Mouse (Mus musculus) adrenal gland (tissue): ENCODE measurements around the gene Oser1.
"Not testable (repeated sequence)": the region's sequence is repeated elsewhere in the genome, so short reads cannot be mapped to it uniquely, and the experiment has no call there.

ENCODE experiments used
- intact Hi-C: fragments of 180-260 bp; cut with DNase I; formaldehyde crosslinking; loops from one replicate; pipeline ENCODE4 v1.15.1; 2025

Oser1 gene

DNA sequence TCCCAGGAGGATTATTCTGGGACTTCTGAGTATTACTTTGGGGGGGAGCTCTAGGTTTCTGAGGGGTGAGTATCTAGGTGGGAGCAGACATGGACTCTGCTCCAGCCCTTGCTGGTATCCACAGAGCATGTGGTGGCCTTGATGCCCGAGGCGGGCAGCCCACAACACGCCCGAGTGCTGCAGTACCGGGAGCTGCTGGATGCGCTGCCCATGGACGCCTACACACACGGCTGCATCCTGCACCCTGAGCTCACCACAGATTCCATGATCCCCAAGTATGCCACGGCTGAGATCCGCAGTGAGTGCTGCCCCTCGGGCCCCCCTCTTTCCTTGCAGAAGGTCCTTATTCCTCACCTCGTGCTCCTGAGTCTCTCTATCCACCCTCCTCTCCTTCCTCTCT lies 22.9 kb upstream of the Oser1 start:
- intact Hi-C loops: no loop called here

DNA sequence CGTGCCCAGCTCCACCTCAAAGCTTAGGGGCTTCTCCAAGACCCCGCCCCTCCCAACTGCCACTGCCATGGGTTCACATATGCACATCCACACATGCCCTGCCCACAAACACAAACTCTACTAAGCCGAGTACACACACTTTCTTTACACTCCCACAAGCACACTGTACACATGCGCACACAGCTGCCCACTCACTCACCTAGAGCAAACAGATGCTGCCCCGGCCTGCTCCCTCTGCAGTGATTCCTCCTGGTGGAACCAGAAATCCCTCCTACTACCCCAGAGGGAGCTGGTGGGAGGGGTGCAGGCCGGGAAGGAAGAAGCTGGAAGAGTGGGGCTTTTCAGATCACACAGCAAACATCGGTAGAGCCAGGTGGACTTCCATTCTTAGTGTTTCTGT lies 19.5 kb upstream of the Oser1 start:
- intact Hi-C loops: no loop called here

DNA sequence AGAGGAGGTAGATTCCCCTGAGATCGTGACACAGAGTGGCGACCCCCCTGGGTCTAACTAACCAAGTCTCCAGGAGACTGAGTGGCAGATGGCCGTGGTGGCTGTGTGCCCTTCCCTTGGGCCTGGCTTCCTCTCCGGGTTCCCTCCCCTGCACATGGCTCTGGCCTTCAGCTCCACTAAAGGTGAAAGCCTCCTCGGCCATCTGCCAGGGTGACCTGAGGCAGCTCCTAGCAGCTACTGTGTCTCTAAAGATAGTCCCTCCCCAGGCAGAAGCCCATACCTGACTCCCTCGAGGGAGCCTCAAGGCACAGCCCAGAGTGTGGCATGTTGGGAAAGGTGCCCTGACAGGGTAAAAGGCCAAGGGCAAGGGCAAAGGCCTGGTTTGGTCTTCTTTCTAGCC lies 19.0 kb upstream of the Oser1 start:
- intact Hi-C loops: no loop called here

DNA sequence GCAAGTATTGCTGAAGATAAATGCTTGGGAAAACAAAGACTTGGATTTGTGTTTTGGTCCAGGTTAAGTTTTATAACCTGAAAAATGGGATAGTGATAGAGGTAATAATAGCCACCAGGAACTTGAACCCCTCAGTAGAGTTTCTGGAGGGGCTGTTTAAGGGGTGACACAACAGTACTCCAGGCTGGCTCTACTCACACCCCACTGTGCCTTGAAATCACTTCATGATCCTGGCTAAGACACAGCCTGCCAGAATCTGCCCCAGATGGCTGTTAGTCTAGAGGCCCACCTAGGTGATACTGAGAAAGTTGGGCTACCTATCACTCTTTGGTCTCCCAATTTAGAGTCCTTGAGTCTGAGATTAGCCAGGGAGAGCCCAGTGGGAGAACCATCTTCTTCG lies 15.0 kb upstream of the Oser1 start:
- intact Hi-C loops: no loop called here

DNA sequence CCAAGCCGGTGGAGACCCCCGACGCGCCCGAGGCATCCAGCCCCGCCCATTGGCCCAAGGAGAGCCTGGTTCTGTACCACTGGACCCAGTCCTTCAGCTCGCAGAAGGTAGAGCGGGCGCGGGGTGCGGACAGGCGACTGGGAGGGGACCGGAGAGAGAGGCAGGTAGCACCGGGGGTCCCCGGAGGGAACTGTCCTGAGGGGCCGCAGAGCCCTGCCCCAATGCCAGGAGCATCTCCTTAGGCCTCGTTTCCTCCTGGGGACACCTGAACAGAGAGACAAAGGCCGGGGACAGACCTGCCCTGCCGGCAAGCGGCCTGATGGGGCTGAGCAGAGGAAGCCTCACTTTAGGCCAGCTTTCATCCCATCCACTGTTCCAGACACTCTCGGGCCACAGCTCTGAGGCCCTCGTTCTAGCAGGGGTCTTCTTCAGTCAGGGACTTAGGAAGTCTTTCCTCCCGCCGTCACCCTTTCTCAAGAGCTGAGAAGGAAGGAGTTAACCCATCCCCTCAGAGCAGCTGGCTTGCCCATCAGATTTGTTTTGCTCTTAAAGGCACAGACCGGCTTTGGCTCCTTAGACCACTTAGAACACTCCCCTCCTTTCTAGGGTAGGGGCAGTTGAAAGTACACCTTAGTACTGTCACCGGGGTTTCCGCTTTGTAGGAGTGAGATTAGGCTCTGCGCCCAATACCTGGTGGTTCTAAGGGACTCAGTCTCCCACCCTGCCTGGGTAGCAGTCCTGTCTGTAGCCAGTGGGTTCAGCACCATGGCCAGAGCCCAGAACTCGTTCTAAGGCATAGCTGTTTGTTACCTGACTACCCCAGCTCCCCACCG lies 14.3 kb upstream of the Oser1 start:
- intact Hi-C loops: no loop called here

DNA sequence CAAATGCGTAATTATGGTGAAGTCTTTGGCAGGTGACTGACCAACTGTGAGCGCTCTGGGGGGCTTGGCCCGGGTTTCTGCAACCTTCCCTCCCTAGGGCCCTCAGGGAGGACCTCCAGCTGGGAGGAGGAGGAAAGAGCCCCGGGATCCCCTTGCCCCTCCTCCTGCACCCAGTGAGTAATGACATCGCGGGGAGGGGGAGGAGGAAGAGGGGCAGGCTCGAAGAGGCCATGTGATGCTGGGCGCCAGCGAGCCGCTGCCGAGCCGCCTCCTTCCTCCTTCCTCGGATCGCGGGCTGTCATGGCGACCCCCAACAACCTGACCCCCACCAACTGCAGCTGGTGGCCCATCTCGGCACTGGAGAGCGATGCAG lies 13.7 kb upstream of the Oser1 start, which contains the start of gene Gdap1l1:
TSS of gene Gdap1l1 (plus strand) at position 231 of the 373 bp plus-strand sequence.
- intact Hi-C loops: no loop called here

DNA sequence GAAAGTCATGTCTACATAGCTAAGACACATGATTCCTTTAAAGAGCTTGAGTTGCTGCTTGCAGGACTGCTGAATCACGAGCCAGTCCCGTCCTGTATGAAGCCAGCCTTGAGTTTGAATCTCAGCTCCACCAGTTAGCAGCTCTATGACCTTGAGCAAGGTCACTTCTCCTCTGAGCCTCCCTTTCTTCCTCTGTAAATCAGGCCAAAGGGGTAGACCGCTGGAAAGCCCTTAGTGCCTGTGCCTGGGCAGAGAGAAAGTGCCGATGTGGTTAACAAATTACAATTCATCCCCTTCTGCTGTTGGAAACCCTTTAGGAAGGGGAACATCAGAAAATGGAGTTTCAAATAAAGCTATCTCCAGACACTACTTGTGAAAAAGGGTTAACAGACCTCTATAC lies 13.3 kb upstream of the Oser1 start:
- intact Hi-C loops: no loop called here

DNA sequence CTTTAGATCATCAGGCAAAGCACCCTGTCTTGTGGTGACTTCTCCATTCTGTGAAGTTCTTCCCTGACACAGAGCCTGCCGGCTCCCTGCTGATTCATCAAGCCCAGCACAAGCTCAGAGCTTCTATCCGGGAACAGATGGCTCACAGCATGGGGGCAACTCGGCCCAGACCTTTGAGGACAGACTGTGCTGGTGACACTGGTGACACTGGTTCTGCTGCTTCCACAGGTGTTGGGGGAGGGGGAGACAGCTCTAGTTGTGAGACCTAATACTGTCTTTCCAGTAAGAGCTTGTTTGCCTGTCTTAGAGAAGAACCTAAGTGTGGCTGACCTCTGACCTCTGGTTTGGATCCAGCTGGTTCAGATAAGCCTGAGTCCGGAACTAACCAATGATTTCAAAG lies 9.5 kb upstream of the Oser1 start:
- intact Hi-C loops: no loop called here

DNA sequence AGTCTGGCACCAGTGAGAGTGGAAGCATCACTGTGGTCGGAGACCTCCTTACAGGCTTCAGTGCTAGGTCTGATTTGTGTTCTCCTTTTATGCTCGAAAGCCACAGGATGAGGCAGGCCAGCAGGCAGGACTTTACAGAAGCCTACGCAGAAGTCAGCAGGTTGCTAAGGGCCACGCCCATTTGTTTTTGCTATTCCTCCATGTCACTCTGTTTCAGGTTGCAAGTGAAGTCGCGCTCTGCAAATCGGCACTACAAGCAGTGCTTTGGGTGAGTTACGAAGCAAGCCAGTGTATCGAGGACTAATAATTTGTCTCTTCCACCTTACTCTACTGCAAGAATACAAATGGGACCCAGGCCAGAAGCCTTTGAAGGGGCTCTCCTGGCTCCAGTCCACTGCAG lies 6.8 kb upstream of the Oser1 start:
- intact Hi-C loops: no loop called here

DNA sequence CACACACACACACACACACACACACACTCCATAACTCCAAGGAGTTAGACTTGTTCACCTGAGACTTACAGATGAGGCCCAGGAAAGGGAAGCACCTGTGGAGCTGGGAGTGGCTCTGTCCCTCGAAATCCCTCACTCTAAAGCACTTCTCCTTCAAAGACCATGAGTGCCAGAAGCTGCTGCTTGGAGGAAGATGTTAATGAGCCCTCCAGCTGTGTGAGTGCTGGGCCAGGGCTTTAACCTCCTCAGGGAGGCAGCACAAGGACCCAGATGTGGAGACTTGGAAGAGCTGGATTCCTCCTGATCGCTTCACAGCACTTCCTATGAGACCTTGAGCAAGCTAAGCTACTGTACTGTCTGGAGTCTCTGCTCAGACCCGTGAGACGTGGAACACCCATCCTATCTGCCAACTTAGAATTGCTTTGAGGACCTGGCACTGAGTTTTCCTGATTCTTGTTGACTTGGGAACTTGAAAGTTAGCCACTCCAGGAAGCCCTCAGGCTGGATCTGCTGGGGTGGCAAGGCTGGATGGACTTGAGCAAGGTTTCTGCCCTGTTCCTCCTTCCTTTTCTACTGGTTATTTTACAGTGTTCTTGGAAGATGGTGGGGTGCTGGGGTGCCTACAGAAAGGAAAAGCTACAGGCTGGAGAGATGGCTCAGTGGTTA lies 4.0 kb upstream of the Oser1 start:
- intact Hi-C loops: no loop called here

DNA sequence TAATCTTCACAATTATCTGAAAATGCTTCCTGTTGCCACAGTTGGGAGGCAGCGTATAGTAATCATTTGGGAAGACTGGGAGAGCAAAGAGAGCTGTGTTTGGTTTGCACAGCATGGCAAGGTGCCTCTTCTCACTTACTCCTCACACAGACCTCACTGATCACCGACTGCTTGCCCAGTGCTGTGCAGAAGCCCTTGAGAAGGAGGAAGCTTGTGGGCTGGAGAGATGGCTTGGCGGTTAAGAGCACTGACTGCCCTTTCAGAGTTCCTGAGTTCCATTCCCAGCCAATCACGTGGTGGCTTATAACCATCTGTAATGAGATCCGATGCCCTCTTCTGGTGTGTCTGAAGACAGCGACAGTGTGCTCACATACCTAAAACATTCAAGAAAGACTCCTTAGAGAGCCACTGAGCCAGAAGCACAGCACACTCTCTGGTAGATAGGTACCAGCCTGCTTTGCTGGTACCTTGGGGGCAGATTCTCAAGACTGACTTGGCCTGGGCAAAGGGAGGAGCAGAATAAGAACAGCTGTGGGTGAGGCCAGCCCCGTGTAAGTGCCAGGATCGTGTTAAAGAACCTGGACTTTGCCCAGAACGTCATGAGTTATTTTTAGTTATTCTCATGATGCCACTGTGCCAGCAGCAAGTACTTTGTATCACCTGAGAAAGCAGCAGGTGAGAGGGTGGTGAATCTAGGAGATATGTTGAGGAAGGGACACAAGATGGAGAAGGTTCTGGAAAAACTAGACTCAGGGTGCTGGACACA lies 1.4 kb downstream of the Oser1 start:
- intact Hi-C loops: loop anchor here (5.0 kb wide), 1 partner anchor 44 kb away; no protein-coding TSS in a partner anchor

DNA sequence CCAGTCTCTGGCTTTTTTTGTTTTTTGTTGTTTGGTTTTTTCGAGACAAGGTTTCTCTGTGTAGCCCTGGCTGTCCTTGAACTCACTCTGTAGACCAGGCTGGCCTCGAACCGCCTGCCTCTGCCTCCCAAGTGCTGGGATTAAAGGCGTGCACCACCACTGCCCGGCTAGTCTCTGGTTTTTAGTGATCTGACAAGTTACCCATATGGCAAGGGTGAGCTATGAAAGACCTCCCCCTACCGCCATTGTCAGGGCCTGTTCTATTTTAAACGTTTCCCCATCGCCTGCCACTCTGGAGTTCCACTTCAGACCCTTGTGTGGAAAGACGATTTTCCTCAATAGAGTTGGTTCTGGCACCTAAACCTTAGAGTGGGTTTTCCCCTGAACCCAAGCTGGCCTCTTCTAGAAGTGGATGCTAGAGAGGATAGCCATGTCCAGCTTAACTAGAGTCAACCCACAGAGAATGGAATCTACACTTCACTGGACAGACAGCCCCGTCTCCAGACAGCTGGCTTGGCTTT lies 4.1 kb downstream of the Oser1 start:
- intact Hi-C loops: loop anchor here (5.0 kb wide), 1 partner anchor 47 kb away; no protein-coding TSS in a partner anchor

DNA sequence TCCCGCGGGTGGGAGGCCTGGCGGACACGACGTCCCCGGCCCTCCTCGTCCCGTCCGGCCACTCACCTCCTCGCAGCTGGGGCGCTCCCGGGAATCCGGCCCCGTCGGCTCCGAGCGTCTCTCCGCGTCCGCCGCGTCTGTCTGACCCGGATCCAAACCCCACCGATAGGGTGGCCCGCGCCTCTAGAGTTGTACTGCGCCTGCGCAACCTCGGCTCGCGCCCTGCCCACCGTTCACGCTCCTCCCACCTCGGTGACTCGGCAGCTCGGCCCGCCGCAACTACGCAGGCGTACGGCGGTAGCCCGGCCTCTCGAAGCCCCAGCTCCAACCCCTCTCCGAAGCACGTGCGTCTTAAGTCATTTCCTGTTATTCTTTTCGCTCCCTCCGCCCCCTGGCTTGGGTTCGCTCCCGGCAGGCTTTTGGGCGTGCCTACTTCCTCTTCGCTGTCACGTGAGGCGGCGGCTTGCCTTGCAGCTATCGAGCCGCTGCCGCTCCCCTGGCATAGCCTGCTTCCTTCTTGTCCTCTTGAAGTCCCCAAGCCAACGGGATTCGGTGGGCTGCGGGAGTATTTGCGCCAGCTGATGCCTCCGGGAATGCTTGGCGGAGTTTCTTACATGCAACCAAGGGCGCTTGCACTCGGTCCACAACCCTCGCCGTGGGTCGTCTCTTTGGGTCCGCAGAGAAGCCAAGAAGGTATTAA lies 5.0 kb downstream of the Oser1 start:
- intact Hi-C loops: loop anchor here (5.0 kb wide), 1 partner anchor 48 kb away; no protein-coding TSS in a partner anchor

DNA sequence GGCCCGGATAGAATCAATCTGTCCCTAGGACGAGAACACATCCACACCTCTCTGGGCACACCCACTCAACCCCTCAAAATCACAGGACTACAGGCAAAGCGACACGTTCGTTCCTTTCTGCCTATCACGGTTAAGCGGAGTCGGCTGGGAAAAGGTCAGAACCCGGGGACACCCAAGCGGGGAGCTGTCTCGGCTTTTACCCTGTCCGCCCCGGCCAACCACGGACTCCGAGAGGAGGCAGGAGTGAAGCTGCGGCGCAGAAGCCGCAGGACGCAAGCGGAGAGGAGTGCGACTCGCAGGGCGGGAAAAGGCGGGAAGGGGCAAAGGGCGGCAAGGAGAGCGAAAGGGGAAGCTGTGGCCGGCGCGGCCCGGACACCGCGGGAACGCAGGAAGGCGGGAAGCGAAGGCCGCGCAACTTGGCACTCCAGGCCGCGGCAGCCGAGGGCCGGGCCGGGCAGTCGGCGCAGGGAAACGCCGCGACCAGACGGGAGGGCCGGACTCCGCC lies 5.6 kb downstream of the Oser1 start:
- intact Hi-C loops: no loop called here

DNA sequence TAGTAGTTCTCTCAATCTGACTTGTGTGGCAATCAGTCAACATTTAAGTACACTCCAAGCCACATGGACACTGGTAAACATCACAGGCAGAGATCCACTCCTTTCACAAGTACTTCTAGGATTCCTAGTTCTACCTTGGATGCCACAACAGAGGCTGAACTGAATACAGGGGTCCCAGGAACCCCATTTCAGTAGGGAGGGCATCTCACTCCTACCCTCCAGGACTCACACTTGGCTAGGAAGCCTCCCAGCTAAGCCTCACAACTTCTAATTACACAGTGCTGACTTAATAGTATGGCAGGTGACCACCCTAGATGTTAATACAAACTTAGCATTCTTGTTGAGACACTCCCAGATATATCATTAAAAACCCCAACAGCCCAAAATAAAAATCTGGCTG lies 6.7 kb downstream of the Oser1 start:
- intact Hi-C loops: no loop called here

DNA sequence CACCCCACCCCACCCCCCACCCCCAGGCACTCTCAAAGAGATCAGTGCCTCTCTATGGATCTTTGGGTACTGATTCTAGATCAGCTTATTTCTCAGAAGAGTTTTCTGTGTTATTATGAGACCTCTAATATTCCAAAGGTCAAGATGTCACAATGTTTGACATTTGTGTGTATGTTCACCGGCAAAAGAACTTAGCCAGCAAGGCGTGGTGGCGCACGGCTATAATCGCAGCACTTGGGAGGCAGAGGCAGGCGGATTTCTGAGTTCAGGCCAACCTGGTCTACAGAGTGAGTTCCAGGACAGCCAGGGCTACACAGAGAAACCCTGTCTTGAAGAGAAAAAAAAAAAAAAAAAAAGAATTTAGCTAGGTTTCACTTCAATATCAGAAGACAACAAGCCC lies 7.5 kb downstream of the Oser1 start:
- intact Hi-C loops: no loop called here

DNA sequence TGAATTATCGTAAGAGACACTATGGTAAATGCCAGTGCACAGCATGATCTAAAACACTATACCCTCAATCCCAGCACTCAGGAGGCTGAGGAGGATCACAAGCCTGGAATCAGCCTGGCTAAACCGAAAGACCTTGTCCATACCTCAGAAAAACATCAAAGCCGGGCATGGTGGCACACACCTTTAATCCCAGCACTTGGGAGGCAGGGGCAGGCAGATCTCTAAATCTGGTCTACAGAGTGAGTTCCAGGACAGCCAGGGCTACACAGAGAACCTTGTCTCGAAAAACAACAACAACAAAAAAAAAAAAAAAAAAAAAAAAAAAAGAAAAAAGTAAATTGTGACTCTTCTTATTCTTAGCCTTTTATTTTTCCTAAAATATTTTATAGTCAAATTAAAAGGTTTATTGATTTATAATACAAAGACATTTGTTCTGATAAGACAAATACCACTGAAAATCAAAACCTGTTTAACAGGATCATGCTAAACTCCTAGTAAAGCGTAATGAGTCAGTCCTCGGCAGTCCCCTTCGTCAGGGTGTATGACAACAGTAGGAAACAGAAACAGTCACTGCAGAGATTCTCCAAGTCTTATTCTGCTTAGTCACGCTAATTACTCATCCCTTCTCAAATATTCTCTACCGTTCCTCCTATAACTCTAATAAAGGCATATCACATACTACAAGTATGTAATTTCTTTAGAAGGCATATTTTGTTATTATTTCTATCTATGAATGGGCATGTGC lies 11.5 kb downstream of the Oser1 start:
- intact Hi-C loops: no loop called here

DNA sequence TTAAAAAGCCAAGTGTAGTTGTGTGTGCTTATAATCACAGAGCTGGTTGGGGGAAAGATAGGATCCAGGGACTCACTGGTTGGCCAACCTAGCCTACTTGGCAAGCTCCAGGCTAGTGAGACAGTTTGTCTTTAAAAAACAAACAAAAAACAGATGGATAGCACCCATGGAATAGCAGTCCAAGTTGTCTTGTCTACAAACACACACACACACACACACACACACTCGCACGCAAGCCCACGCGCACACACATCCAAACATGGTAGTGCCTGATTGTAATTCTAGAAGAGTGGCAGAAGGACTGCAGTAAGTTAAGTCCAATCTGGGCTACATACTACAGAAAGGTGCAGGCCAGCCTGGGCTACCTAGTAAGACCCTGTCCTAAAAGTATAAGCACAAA lies 12.1 kb downstream of the Oser1 start:
- intact Hi-C loops: no loop called here

DNA sequence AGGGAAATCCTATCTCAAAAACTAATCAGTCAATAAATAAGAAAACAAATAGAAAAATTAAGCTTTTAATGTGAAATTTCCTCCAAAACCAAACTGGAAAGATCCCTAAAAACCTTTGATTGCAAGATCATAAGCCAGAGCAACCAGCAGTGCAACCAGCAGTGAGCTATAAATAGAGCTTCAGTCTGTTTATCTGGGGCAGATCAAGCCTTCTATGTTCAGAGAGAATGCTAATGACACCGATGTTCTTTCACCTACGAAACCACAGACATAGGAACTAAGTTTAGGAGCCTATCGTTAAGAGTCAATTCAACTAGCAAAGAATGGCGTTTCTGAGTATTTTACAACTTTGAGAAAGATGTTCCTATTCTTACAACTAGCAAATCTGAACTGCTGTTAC lies 12.7 kb downstream of the Oser1 start:
- intact Hi-C loops: no loop called here

DNA sequence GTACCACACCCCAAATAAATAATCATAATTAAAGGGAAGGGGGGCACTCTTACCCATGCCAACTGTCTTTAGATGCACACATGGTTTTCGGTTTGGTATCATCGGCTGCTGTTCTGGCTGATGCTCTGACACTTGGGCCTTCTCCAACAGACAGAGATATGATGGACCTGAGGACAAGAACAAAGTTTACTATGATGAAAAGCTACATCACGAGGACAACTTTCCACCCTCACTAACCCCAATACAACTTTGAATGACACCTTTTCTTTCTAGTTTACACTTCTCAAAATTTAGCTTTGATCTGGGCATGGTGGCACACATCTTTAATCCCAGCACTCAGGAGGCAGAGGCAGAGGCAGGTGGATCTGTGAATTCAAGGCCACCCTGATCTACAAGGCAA lies 13.2 kb downstream of the Oser1 start:
- intact Hi-C loops: not testable (repeated sequence)
